ENCODE assay signal across 16 mouse cellular contexts in the genomic region with DNA sequence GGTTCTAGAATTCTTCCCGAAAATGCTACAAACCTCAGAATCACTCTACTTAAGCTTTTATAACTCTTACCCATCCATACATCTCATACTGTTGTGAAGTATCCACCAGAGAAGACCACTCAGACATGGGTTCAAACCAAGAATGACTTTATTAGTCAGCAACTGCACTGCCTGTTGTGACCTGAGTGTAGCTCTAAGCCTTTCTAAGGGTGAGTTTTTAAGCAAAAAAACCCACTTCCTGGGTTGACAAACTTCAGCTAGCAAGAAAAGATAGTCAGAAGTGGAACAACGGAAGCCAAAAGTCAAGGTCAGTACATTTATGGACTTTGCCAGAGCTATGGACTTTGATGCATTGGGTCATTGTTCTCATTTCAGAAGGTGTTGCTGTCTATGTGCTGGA. TPM values are rescaled to one million over a fixed set of nuclear protein-coding genes. Genes with fewer than 3 reads are reported as not detected.
DNase-seq lines count a peak whose midpoint lies in the region; ATAC-seq lines count a peak whose summit lies in the region.
"Had no signal": no experiment of that assay in that cellular context is flagged by ENCODE, and none has a peak within 500 bp of the region (broad histone marks: within the 10 kb centered on the region; RNA-seq: fewer than 3 reads in every experiment).

No protein-coding gene starts in this region.

- DNase-seq in 416B (ENCODE audit: low read depth) = peak; percentile 18
- DNase-seq in induced T-regulatory cell, adult 2 months (ENCODE audit: low read depth) = peak; percentile 47
- no peak for DNase-seq in thymus, postnatal 0 days (ENCODE audit: low spot score)
- no peak for DNase-seq in thymus, postnatal 4 days
- no peak for DNase-seq in gastrocnemius, postnatal 14 days
- DNase-seq: adrenal gland, adult 8-10 months; adrenal gland, postnatal 14 days; cerebellum, adult 11 months; cerebellum, adult 18-20 months; cerebellum, adult 8-10 months; cerebellum, adult 9-11 months; cerebellum, postnatal 14 days; cerebellum, postnatal 36 days; embryo, embryonic 11 days had no signal

- peak; percentile 87 for ATAC-seq in CD4-positive, CD25-positive, alpha-beta regulatory T cell, adult 4 months
- ATAC-seq: forebrain, embryonic 16.5 days had no signal

- intact Hi-C loops in gastrocnemius, postnatal 14 days (cut with DNase I; ENCODE audit: low total_unique reads) = no loop called here

RNA-seq across cellular contexts. Expression of a gene that starts 25.2 kb away (rescaled TPM):
- polyA plus RNA-seq in CD4-positive, CD25-positive, alpha-beta regulatory T cell, adult 4 months (2017; shearing (Covaris generic)) = 100 to 1,000 TPM; 219 to 252 TPM
- polyA plus RNA-seq in thymus, postnatal 0 days (2015; fragmentation: Nextera tagmentation; extraction: Ambion mirVana) = 213 and 218 TPM in 2 replicates
- total RNA-seq in gastrocnemius, postnatal 14 days (2021) = 10 to 100 TPM; 42.4 to 47.0 TPM

Comparison
In these comparisons a context has a peak if more than half of its experiments do, and no peak if none do; other contexts are left out.
1. DNase-seq: peak in 416B (single experiment) and induced T-regulatory cell, adult 2 months (single experiment); none in thymus, postnatal 0 days (single experiment), thymus, postnatal 4 days (single experiment) and gastrocnemius, postnatal 14 days (single experiment).